Mouse (Mus musculus) spleen, embryonic (tissue): Measurements from ENCODE around the gene Haus8.
"Not testable (repeated sequence)": the region's sequence is repeated elsewhere in the genome, so short reads cannot be mapped to it uniquely, and the experiment has no call there.

ENCODE experiments used
- CTCF ChIA-PET: fragments of 350-600 bp; sonication (Branson Sonifier 250); formaldehyde crosslinking; loops from one replicate; lab custom pipeline; 2022; lab: Charles Lee

Gene Haus8

GRCm38 (mm10) chr8:71288441-71288949 is 15.8 kb upstream of the Haus8 start:
- CTCF ChIA-PET, result interaction anchor here (0.8 kb wide), 1 partner anchor 11 kb away, joined by 3 read pairs; no protein-coding TSS in a partner anchor

- CTCF ChIA-PET, result not testable (repeated sequence)
Observed at GRCm38 (mm10) chr8:71286223-71286622, 13.5 kb upstream of the Haus8 start.

GRCm38 (mm10) chr8:71282621-71283020 is 9.9 kb upstream of the Haus8 start:
- CTCF ChIA-PET, result interaction anchor here (0.7 kb wide), 1 partner anchor 14 kb away, joined by 4 read pairs; no protein-coding TSS in a partner anchor

GRCm38 (mm10) chr8:71281731-71282130 is 9.0 kb upstream of the Haus8 start:
- CTCF ChIA-PET, result not testable (repeated sequence)

- CTCF ChIA-PET, result not testable (repeated sequence)
Observed at GRCm38 (mm10) chr8:71279409-71279808, 6.7 kb upstream of the Haus8 start.

GRCm38 (mm10) chr8:71276166-71276565 is 3.4 kb upstream of the Haus8 start:
- CTCF ChIA-PET, result interaction anchor here (0.6 kb wide), 1 partner anchor 153 kb away, joined by 3 read pairs; no protein-coding TSS in a partner anchor

GRCm38 (mm10) chr8:71274478-71274877 is 1.7 kb upstream of the Haus8 start:
- CTCF ChIA-PET, result no interaction called here

- CTCF ChIA-PET, result no interaction called here
Observed at GRCm38 (mm10) chr8:71273151-71273510, 397 bp upstream of the Haus8 start.

GRCm38 (mm10) chr8:71271630-71272029 is 1.1 kb downstream of the Haus8 start:
- CTCF ChIA-PET, result interaction anchor here (0.6 kb wide), 1 partner anchor 12 kb away, joined by 6 read pairs; no protein-coding TSS in a partner anchor

- CTCF ChIA-PET, result interaction anchor here (0.6 kb wide), 1 partner anchor 14 kb away, joined by 4 read pairs; no protein-coding TSS in a partner anchor
Observed at GRCm38 (mm10) chr8:71268286-71268685, 4.4 kb downstream of the Haus8 start.

- CTCF ChIA-PET, result no interaction called here
Observed at GRCm38 (mm10) chr8:71267690-71268089, 5.0 kb downstream of the Haus8 start.

GRCm38 (mm10) chr8:71261234-71261633 is 11.5 kb downstream of the Haus8 start:
- CTCF ChIA-PET, result no interaction called here

- CTCF ChIA-PET, result no interaction called here
Observed at GRCm38 (mm10) chr8:71256545-71257232, 16.0 kb downstream of the Haus8 start.

- CTCF ChIA-PET, result interaction anchor here (0.6 kb wide), 1 partner anchor 1020 kb away, joined by 3 read pairs; no protein-coding TSS in a partner anchor
Observed at GRCm38 (mm10) chr8:71248203-71248602, 24.5 kb downstream of the Haus8 start.

- CTCF ChIA-PET, result no interaction called here
Observed at GRCm38 (mm10) chr8:71242757-71243156, 30.0 kb downstream of the Haus8 start.

GRCm38 (mm10) chr8:71224560-71224959 is 48.2 kb downstream of the Haus8 start:
- CTCF ChIA-PET, result interaction anchor here (0.6 kb wide), 2 partner anchors 135 to 188 kb away, joined by 3 read pairs; no protein-coding TSS in a partner anchor

- CTCF ChIA-PET, result not testable (repeated sequence)
Observed at GRCm38 (mm10) chr8:71214266-71214665, 58.5 kb downstream of the Haus8 start.

- CTCF ChIA-PET, result not testable (repeated sequence)
Observed at GRCm38 (mm10) chr8:71205541-71205967, 67.2 kb downstream of the Haus8 start.
